Mouse (Mus musculus) lung, postnatal 10 days (tissue): ENCODE data around the gene Fyn.

ENCODE experiments used
- DNase-seq: peaks from one replicate; pipeline ENCODE4 v3.0.0; 2021

The Fyn gene

DNA sequence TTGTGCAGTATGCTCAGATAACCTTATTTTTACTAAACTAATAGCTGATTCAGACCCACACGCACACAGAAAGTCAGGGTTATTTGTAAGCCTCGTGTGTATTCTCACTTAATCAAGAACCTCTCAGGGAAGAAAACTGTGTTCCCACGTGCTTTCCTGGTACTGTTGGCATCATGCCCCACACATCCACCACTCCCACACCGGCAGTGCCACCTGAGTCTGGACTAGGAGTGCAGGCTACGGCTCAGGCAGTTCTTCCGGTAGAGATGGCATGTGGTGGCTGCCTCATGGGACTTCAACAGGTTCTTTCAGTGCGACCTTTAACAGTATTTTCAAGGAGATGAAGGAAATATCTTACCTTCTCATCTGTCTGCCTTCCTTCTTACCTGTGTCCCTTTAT lies 104.3 kb downstream of the Fyn start:
- DNase-seq = no peak

- DNase-seq = no peak
Measured at GRCm38 (mm10) chr10:39479361-39479760, 110.7 kb downstream of the Fyn start.

DNA sequence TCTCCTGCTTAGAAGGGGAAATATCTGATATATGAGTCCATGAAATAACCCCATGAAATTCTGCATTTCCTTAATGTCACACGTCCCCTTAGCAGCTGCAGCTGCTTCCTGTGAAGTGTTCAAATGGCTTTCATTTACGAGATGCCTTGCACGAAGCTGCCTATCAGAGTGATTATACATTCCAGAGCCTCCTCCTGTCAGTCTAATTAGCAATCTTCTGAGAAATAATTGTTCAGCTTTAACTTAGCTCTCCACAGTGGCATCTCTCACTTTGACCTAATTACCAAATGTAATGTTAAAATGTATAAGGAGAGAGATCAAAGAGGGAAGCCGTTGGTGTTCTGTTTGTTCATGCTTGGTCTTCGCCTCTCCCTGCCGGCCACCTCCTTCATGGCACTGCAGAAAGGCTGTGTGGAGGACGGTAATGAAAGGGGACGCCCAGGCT lies 115.7 kb downstream of the Fyn start:
- no peak for DNase-seq

- no peak for DNase-seq
Measured at GRCm38 (mm10) chr10:39484892-39485291, 116.2 kb downstream of the Fyn start.

DNA sequence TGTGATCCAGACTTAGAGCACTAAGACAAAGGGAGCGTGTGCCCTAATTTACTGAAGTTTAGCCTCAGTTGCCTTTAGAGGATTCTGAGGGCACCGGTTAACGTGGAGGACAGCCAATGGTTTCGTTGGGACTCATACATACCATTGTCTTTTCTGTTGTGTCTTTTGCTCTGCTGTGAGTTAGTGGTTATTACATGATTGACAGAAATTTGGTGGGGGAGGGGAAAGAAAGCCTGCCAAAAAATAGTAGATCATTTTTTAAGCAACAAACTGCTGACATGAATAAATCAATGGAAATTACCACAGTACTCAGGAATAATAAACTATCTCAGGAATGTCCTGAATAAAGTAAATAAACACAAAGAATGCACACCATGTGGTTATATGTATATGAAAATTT lies 117.3 kb downstream of the Fyn start:
- no peak for DNase-seq

GRCm38 (mm10) chr10:39486501-39487450 lies 118.1 kb downstream of the Fyn start:
- no peak for DNase-seq

GRCm38 (mm10) chr10:39487740-39488415 lies 119.2 kb downstream of the Fyn start:
- DNase-seq = no peak

GRCm38 (mm10) chr10:39488542-39488941 lies 119.9 kb downstream of the Fyn start:
- DNase-seq = no peak

- no peak for DNase-seq
Measured at GRCm38 (mm10) chr10:39488956-39489355, 120.3 kb downstream of the Fyn start.

- no peak for DNase-seq
Measured at GRCm38 (mm10) chr10:39490349-39491121, 121.9 kb downstream of the Fyn start.

DNA sequence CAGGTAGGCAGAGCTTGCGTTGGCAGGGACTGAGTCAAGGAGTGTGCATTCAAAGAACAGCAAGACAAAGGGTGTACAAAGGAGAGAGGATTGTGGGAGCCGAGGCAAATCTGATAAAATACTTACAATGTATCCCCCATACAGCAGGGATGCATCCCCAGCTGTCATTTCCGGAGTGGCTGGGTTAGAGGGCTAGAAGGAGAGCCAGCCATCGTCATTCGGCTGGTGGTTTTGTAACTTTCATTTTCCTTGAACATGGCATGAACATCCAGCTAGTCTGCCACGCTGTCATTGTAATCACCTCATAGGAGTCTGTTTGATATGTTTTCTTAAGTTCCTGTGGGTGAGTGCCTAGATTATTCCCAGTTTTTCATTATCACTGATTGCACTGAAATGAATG lies 123.5 kb downstream of the Fyn start:
- DNase-seq = no peak

DNA sequence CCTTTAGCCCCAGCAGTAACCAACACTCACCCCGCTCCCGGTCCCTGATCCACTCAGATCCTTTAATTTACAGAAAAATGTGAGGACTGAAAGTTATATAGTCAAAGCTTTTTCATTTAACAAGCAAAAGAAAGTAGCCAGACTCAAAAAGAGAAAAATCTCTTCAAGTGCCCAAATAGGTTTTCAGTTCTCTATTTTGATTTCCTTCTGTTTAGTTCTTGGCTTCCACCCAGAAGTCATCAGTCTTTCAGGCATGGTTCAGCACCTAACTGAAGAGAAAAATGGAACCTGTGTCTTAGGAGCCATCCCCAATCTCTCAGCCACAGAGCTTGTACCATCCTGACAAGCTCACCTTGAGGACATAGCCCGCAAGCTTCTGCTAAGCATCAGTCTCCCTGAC lies 124.4 kb downstream of the Fyn start:
- no peak for DNase-seq

DNA sequence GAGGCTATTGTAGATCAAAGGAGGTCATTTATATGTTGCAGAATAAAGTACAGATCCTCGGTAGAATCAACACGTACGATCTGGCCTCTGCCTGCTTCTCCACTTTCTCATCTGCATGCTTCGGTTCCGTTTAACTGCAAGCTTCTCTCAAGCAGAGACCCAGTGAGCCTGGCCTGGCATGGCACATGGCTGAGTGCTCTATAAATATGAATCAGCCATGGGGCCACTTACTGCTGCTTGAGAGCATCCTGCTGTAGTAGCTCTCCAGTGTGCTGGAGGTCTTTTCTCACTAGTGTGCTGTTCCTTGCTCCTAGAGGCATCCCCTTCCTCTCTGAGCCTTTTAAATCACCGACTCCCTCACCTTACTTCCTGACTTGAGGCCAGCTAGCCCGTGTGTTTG lies 130.0 kb downstream of the Fyn start:
- DNase-seq = no peak

GRCm38 (mm10) chr10:39501571-39501970 lies 132.9 kb downstream of the Fyn start:
- DNase-seq = peak; percentile 43

DNA sequence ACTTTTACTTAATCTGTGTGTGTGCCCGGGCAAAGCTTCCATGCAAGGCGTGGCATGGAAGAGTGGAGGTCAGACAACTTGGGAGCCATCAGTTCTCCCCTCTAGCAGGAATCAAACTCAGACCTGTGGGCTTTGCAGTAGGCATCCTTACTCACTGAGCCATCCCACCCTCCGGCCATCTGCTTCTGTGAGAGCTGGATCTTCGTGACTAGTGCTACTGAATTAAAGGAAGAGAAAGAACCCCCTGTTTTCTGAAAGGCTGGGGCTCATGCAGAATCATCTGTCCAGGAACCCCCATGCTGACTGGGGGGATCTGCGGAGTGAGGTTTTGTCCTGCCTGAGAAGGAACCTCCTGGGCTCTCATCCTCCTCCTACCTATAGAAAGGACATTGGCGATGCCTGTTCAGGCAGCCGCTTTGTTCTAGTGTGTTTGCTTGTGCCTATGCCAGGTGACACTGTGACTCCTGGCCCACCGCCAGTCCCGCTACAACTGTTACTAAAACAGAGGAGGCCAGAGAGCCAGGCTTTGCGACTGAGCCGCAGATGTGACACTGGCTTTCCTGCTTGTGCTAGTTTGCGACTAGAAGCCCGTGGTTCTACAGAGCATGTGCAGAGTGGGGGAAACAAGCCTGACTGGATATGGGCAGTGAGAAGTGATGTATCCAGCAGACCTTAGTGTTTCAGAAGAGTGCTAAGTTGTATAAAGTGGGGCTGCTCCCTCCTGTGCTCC lies 133.5 kb downstream of the Fyn start:
- DNase-seq = peak; percentile 83

- no peak for DNase-seq
Measured at GRCm38 (mm10) chr10:39503331-39503730, 134.7 kb downstream of the Fyn start.

GRCm38 (mm10) chr10:39505007-39505406 lies 136.4 kb downstream of the Fyn start:
- DNase-seq = peak; percentile 46

- no peak for DNase-seq
Measured at GRCm38 (mm10) chr10:39505621-39506020, 137.0 kb downstream of the Fyn start.

- DNase-seq = peak; percentile 23
Measured at GRCm38 (mm10) chr10:39506353-39506752, 137.7 kb downstream of the Fyn start.

GRCm38 (mm10) chr10:39506831-39507230 lies 138.2 kb downstream of the Fyn start:
- peak; percentile 68 for DNase-seq

- DNase-seq = no peak
Measured at GRCm38 (mm10) chr10:39508801-39509200, 140.1 kb downstream of the Fyn start.

- no peak for DNase-seq
Measured at GRCm38 (mm10) chr10:39509937-39510336, 141.3 kb downstream of the Fyn start.
